Mouse (Mus musculus) CD4-positive, CD25-positive, alpha-beta regulatory T cell, adult 4 months (primary cell): ENCODE results near the gene Wdfy3. TPM values are rescaled to one million over a fixed set of nuclear protein-coding genes. Genes with fewer than 3 reads are reported as not detected.
"Not testable (repeated sequence)": the region's sequence is repeated elsewhere in the genome, so short reads cannot be mapped to it uniquely, and the experiment has no call there.

ENCODE experiments used
- ATAC-seq: one replicate; pipeline ENCODE4 v1.8.0; 2017
- polyA plus RNA-seq, 2 experiments: library from polyadenylated mRNA; unstranded; fragments of 100-300 nt; shearing (Covaris generic); gene quantifications; one replicate each; pipeline ENCODE4 v1.2.1; 2017

Wdfy3 gene
- polyA plus RNA-seq, 2 experiments from 2014 or later: 0.03 TPM; not detected in 1

GRCm38 (mm10) chr5:101879914-101880313 lies 189.8 kb downstream of the Wdfy3 start:
- no peak for ATAC-seq

GRCm38 (mm10) chr5:101878403-101878802 lies 191.3 kb downstream of the Wdfy3 start:
- ATAC-seq: no peak

- ATAC-seq: no peak
These were observed 193.5 kb downstream of the Wdfy3 start for GRCm38 (mm10) chr5:101876185-101876584.

- ATAC-seq: no peak
These were observed 203.0 kb downstream of the Wdfy3 start for GRCm38 (mm10) chr5:101866722-101867121.

- no peak for ATAC-seq
These were observed 205.8 kb downstream of the Wdfy3 start for GRCm38 (mm10) chr5:101863946-101864345.

- no peak for ATAC-seq
These were observed 207.1 kb downstream of the Wdfy3 start for GRCm38 (mm10) chr5:101862651-101863050.

GRCm38 (mm10) chr5:101861786-101862571 lies 207.7 kb downstream of the Wdfy3 start:
- ATAC-seq: no peak

GRCm38 (mm10) chr5:101858891-101859436 lies 210.8 kb downstream of the Wdfy3 start:
- ATAC-seq: no peak

- ATAC-seq: no peak
These were observed 214.2 kb downstream of the Wdfy3 start for GRCm38 (mm10) chr5:101855475-101855874.

GRCm38 (mm10) chr5:101854667-101855066 lies 215.1 kb downstream of the Wdfy3 start:
- no peak for ATAC-seq

- no peak for ATAC-seq
These were observed 215.6 kb downstream of the Wdfy3 start for GRCm38 (mm10) chr5:101854100-101854499.

- ATAC-seq: no peak
These were observed 217.5 kb downstream of the Wdfy3 start for GRCm38 (mm10) chr5:101852116-101852680.

- ATAC-seq: no peak
These were observed 218.6 kb downstream of the Wdfy3 start for GRCm38 (mm10) chr5:101851133-101851532.

GRCm38 (mm10) chr5:101847762-101848161 lies 222.0 kb downstream of the Wdfy3 start:
- ATAC-seq: no peak

GRCm38 (mm10) chr5:101847323-101847722 lies 222.4 kb downstream of the Wdfy3 start:
- ATAC-seq: no peak

- ATAC-seq: no peak
These were observed 223.8 kb downstream of the Wdfy3 start for GRCm38 (mm10) chr5:101845930-101846329.

GRCm38 (mm10) chr5:101845011-101845410 lies 224.7 kb downstream of the Wdfy3 start:
- no peak for ATAC-seq

GRCm38 (mm10) chr5:101840476-101840875 lies 229.2 kb downstream of the Wdfy3 start:
- ATAC-seq: no peak

- ATAC-seq: not testable (repeated sequence)
These were observed 232.1 kb downstream of the Wdfy3 start for GRCm38 (mm10) chr5:101837605-101838004.

- ATAC-seq: no peak
These were observed 233.5 kb downstream of the Wdfy3 start for GRCm38 (mm10) chr5:101836221-101836620.

GRCm38 (mm10) chr5:101833875-101834274 lies 235.8 kb downstream of the Wdfy3 start:
- ATAC-seq: no peak

GRCm38 (mm10) chr5:101832991-101833390 lies 236.7 kb downstream of the Wdfy3 start:
- ATAC-seq: no peak

- ATAC-seq: no peak
These were observed 237.7 kb downstream of the Wdfy3 start for GRCm38 (mm10) chr5:101832042-101832441.

GRCm38 (mm10) chr5:101830180-101830579 lies 239.5 kb downstream of the Wdfy3 start:
- ATAC-seq: no peak
